21 mouse cellular contexts compared by ENCODE assay signal in genomic region chr9:49407028-49407427, GRCm38 (mm10). TPM values are rescaled to one million over a fixed set of nuclear protein-coding genes. Genes with fewer than 3 reads are reported as not detected.
"Had no signal": no experiment of that assay in that cellular context is flagged by ENCODE, and none has a peak within 500 bp of the region (broad histone marks: within the 10 kb centered on the region; RNA-seq: fewer than 3 reads in every experiment).

No protein-coding gene starts in this region.

- H3K4me1 ChIP-seq: limb, embryonic 12.5 days; liver, embryonic 15.5 days; neural tube, embryonic 15.5 days; stomach, embryonic 15.5 days had no signal

- ATAC-seq: lung, postnatal 0 days; midbrain, embryonic 13.5 days had no signal

- H3K9ac ChIP-seq: limb, embryonic 12.5 days; liver, embryonic 15.5 days; midbrain, embryonic 13.5 days; neural tube, embryonic 15.5 days; stomach, embryonic 15.5 days had no signal

- DNase-seq: kidney, postnatal 36 days; layer of hippocampus, adult 9-11 months; layer of hippocampus, postnatal 36 days; liver; lung, adult 2 months; lung, postnatal 36 days; retina, postnatal 1 day; right cerebral cortex, postnatal 4 days; spleen, adult 18-20 months; thymus, postnatal 36 days had no signal

- H3K4me2 ChIP-seq: limb, embryonic 12.5 days; liver, embryonic 15.5 days; midbrain, embryonic 13.5 days; neural tube, embryonic 15.5 days; stomach, embryonic 15.5 days had no signal

- H3K4me3 ChIP-seq: limb, embryonic 12.5 days; liver, embryonic 15.5 days; midbrain, embryonic 13.5 days; myocyte; neural tube, embryonic 15.5 days; stomach, embryonic 15.5 days had no signal

- H3K27me3 ChIP-seq: limb, embryonic 12.5 days; liver, embryonic 15.5 days; midbrain, embryonic 13.5 days; neural tube, embryonic 15.5 days; stomach, embryonic 15.5 days had no signal

- H3K9me3 ChIP-seq: limb, embryonic 12.5 days; liver, embryonic 15.5 days; midbrain, embryonic 13.5 days; neural tube, embryonic 15.5 days; stomach, embryonic 15.5 days had no signal

- H3K27ac ChIP-seq: limb, embryonic 12.5 days; liver, embryonic 15.5 days; midbrain, embryonic 13.5 days; neural tube, embryonic 15.5 days; stomach, embryonic 15.5 days had no signal

- H3K36me3 ChIP-seq: limb, embryonic 12.5 days; liver, embryonic 15.5 days; midbrain, embryonic 13.5 days; neural tube, embryonic 15.5 days; stomach, embryonic 15.5 days had no signal

RNA-seq across cellular contexts. Expression of gene Ankk1, which starts 19.8 kb away (rescaled TPM):
- total RNA-seq: layer of hippocampus, adult 18-20 months; layer of hippocampus, postnatal 36 days; left cerebral cortex, postnatal 36 days; megakaryocyte progenitor cell, adult 5-6 weeks had no signal
- polyA plus RNA-seq: limb, embryonic 12.5 days; liver, embryonic 15.5 days; midbrain, embryonic 13.5 days; myocyte; neural tube, embryonic 11.5 days; neural tube, embryonic 15.5 days had no signal
